Mouse (Mus musculus) gastrocnemius, adult 8-10 months (tissue): ENCODE data around the gene Fzd4. TPM values are rescaled to one million over a fixed set of nuclear protein-coding genes. Genes with fewer than 3 reads are reported as not detected.

Source experiments
- DNase-seq, 2 experiments: peaks; one replicate each; pipeline ENCODE4 v3.0.0; 2022; ENCODE audit warnings: low spot score in 2 of 2
- total RNA-seq, 4 experiments: library from RNA; stranded (reverse); gene quantifications; 2 replicates each; pipeline ENCODE4 v1.2.4; 2022

Fzd4 gene
- total RNA-seq, 4 experiments from 2014 or later: 16.8 to 33.2 (median 27.0) TPM

DNA sequence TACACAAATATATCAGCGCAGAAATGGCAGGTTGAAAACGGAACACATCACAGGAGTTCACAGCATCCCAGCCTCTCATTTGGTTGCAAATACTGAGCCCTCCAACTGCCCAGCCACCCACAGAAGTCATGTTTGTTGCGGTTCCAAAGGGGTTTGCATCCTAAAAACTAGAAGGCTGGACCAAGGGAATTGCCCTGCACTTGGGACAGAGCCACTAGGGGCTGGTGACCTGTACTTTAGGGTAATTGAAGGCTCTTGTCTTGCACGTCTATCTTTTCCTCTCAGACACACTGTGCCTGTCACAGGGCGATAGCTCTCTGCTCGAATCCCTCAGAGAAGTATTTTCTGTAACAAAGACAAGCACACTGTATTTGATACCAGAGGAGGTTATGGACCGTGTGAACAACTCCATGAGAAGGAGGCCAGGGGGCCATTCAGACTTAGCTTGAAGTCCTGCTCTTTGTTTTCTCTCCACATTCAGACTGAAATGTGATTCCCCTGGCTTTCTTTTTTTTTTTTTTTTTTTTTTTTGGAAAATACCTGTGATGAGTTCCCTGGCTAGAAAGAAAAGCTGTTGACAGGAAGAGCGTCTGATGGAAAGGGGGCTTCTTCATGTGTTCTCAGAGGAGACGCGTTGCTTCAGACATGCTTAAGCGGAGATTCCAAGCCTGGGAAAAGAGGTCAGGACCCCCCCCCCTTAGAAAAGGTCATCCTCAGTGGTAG, 2.9 kb upstream of the Fzd4 start:
- no peak for DNase-seq

GRCm38 (mm10) chr7:89401936-89402335, 2.2 kb upstream of the Fzd4 start:
- no peak for DNase-seq

- peak; percentile 73 to 79 for DNase-seq
These were observed 842 bp upstream of the Fzd4 start for GRCm38 (mm10) chr7:89403053-89403972.

- DNase-seq: peak; percentile 57 to 65
These were observed 732 bp downstream of the Fzd4 start for GRCm38 (mm10) chr7:89404734-89405440.

DNA sequence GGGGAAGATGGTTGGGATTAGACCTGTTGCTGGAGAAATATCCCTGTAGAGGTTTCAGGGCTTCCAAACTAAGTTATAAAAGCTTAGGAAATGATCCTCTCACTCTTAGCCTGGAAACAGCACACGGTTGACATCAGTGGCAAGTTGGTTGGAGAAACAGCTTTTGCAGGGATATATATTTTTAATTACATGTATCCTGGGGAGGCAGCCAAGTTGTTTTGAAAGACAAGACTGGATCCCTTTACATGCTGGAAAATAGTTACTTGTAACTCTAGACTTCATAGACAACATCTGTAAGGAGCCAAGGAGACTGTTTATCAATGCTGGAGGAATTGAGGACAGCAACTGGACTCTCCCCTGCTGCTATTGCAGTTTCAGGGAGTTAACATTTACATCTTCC, 1.9 kb downstream of the Fzd4 start:
- DNase-seq: no peak

DNA sequence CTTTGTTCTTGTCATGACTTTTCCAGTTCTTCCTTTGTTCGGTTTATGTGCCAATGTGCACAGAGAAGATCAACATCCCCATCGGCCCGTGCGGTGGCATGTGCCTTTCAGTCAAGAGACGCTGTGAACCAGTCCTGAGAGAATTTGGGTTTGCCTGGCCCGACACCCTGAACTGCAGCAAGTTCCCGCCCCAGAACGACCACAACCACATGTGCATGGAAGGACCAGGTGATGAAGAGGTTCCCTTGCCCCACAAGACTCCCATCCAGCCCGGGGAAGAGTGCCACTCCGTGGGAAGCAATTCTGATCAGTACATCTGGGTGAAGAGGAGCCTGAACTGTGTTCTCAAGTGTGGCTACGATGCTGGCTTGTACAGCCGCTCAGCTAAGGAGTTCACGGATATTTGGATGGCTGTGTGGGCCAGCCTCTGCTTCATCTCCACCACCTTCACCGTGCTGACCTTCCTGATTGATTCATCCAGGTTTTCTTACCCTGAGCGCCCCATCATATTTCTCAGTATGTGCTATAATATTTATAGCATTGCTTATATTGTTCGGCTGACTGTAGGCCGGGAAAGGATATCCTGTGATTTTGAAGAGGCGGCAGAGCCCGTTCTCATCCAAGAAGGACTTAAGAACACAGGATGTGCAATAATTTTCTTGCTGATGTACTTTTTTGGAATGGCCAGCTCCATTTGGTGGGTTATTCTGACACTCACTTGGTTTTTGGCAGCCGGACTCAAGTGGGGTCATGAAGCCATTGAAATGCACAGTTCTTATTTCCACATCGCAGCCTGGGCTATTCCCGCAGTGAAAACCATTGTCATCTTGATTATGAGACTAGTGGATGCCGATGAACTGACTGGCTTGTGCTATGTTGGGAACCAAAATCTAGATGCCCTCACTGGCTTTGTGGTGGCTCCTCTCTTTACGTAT, 3.1 kb downstream of the Fzd4 start:
- DNase-seq: no peak

DNA sequence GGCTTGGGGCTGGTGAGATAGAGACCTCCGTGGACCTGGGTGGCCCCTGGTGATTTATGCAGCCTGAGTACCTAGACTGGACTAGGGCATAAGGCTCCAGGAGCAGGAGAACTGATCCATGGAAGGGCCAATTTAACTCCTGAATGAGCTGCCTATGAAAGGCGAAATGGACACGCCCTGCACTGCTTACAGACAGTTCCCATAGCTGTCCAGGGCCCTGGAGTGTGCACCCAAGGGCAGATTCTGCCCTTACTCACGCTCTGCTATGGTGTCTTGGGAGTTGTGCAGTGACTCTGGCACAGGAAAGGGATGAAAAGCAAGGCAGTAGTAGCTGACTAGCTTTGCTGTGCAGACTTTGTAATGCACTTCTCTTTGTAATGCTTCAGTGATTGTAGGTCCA, 6.1 kb downstream of the Fzd4 start:
- DNase-seq: no peak

GRCm38 (mm10) chr7:89411346-89411745, 7.2 kb downstream of the Fzd4 start:
- DNase-seq: no peak

- DNase-seq: no peak
These were observed 7.9 kb downstream of the Fzd4 start for GRCm38 (mm10) chr7:89412094-89412493.

DNA sequence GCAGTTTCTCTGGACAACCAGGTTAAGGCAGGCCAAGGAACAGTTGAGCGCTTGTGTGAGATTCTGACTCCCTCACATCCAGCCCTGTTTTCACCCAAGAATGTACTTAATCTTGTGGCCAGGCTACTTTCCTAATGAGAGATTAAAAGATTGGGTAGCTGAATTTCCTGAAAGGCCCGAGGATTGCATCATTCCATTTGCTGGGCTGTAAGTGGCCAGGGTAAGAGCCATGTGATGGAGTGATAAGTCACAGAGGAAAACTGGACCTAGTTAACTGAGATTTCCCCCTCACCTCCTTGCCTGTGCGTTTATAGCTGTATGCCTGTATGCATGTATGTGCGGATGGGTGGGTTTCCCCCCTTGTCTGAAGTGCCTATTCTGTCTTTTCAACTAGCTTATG, 11.9 kb downstream of the Fzd4 start:
- no peak for DNase-seq

- DNase-seq: no peak
These were observed 13.6 kb downstream of the Fzd4 start for GRCm38 (mm10) chr7:89417707-89418106.

GRCm38 (mm10) chr7:89418127-89418653, 14.0 kb downstream of the Fzd4 start:
- DNase-seq: no peak

GRCm38 (mm10) chr7:89418917-89419679, 14.9 kb downstream of the Fzd4 start:
- no peak for DNase-seq

DNA sequence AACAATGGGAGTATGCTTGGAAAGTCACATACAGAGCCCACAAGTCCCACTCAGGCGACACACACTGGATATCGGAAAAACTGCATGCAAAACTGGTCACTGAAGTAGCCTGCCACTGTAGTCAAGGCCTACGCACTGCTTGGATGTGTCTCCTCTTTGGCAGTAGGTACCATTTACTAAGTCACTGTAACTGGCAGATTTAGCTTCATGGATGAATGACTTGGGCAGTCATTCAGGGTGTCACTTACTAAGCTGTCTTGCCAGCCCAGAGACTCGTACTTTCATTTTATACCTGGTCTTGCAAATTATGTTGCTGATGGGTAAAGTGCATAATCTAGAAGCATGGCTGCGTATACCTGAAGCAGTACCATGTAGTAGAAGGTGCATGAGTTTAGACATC, 17.1 kb downstream of the Fzd4 start:
- DNase-seq: no peak

GRCm38 (mm10) chr7:89422650-89423049, 18.5 kb downstream of the Fzd4 start:
- DNase-seq: no peak

DNA sequence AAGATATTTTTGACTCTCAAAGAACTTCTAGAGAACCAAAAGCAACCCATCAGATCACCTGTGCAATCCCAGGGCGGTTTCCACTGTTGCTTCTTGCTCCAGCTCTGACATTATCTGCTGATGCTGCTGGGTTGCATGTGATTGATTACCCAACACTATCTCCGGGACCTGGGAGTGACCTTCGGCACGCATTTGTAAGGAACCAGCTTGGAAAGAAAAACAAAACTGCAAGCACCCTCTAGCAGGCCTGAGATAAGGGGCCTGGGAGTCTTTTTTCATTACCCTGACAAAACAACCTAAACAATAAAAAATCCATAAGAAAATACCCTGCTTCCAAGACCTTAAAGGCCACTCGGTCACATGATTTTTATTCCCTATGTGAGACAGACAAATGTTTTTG, 19.0 kb downstream of the Fzd4 start:
- no peak for DNase-seq

DNA sequence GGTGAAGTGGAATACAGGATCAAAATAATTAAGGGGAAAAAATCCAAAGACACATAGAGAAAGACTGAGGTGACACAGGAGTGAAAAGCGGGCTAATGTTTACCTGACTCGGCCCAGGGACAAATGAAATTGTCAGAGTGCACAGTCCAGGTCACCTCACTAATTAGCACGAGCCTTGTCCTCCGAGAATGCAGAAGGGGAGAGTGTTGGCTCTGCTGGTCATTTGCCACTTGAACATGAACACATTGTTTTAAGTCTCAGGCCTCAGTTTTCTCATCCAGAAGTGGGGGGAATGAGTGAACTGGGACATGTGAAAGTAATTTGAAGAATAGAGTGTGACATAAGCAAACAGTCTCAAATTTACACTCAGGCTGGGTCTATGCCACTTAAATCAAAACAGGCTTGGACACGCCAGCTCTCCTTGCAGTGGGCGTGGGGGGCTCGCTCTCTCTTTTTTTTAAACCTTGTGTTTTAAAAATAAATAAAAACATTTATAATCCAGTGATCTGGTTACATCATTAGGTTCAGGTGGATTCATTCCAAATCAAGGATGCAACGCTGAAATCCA, 19.6 kb downstream of the Fzd4 start:
- no peak for DNase-seq

- DNase-seq: no peak
These were observed 20.5 kb downstream of the Fzd4 start for GRCm38 (mm10) chr7:89424659-89425058.
